Mouse (Mus musculus) megakaryocyte, embryonic 14.5 days (primary cell): Measurements from ENCODE around the gene Cdkn1a.

Source experiments
- FLI1 ChIP-seq: IDR thresholded peaks from 2 replicates; pipeline ENCODE4 v1.6.1; 2012; ENCODE audit warnings: low read length, inconsistent platforms, mixed read lengths
- GATA1 ChIP-seq: IDR thresholded peaks from 3 replicates; pipeline ENCODE4 v1.6.1; 2012; ENCODE audit warnings: mixed read lengths, low read length, inconsistent platforms, borderline replicate concordance

DNA sequence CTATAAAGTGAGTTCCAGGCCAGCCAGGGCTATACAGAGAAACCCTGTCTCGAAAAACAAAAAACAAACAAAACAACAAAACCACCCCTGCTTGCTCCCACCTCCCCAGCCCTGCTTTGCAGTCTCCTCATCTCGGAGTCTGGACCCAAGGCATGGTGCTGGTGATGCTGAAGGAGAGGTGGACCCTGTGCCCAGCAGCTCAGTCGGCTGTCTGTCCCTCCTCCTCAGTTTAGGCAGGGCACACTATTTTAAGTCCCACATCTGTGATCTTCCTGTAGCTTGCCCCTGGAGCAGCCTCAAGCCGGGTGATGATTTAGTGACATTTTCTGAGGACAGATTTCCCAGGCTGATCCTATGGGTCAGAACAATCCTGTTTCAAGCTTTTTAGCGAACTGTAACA, 35.2 kb upstream of the Cdkn1a start:
- no peak for TF ChIP-seq FLI1
- TF ChIP-seq GATA1: no peak
